Mouse (Mus musculus): ENCODE data around the gene Lyrm7. TPM values are rescaled to one million over a fixed set of nuclear protein-coding genes. Genes with fewer than 3 reads are reported as not detected.

Lyrm7 gene
- polyA plus RNA-seq, 1 experiment from 2014 or later: 5.8 TPM

- H3K27ac ChIP-seq (ENCODE audit: low read depth, low read length): no peak overlapping the region
- WGBS: 70% methylated on average over 9 of the region's 9 CpGs
- no peak for ATAC-seq (ENCODE audit: low FRiP score)
- peaks cover 7% of the 10 kb centered on the region; the same call in 1 of the 2 replicates for H3K4me1 ChIP-seq (ENCODE audit: control insufficient read depth, insufficient read depth, low read length)
- no peaks in the 10 kb centered on the region for H3K36me3 ChIP-seq (ENCODE audit: control insufficient read depth, insufficient read depth, low read length)
- no peak overlapping the region for H3K9ac ChIP-seq (ENCODE audit: low read length)
- no peaks in the 10 kb centered on the region for H3K9me3 ChIP-seq (ENCODE audit: control insufficient read depth, low read length)
- no peaks in the 10 kb centered on the region for H3K27me3 ChIP-seq (ENCODE audit: control insufficient read depth, insufficient read depth, low read length)
- H3K4me2 ChIP-seq: no peak overlapping the region
- no peak overlapping the region for H3K4me3 ChIP-seq (ENCODE audit: low read depth, low read length)
- no peak for DNase-seq (ENCODE audit: low spot score, missing footprints)
Measured at GRCm38 (mm10) chr11:54844424-54844823, 16.3 kb downstream of the Lyrm7 start.

GRCm38 (mm10) chr11:54840891-54841290 lies 19.8 kb downstream of the Lyrm7 start:
- DNase-seq (ENCODE audit: low spot score, missing footprints) (no peak), ATAC-seq (ENCODE audit: low FRiP score) (no peak)
- 92% methylated on average over 11 of the region's 11 CpGs for WGBS
- Histone ChIP-seq H3K4me2 (no peak overlapping the region), H3K27ac (ENCODE audit: low read depth, low read length) (no peak overlapping the region), H3K36me3 (ENCODE audit: control insufficient read depth, insufficient read depth, low read length) (no peaks in the 10 kb centered on the region), H3K4me1 (ENCODE audit: control insufficient read depth, insufficient read depth, low read length) (peaks cover 6% of the 10 kb centered on the region; the same call in 1 of the 2 replicates), H3K27me3 (ENCODE audit: control insufficient read depth, insufficient read depth, low read length) (no peaks in the 10 kb centered on the region), H3K4me3 (ENCODE audit: low read depth, low read length) (no peak overlapping the region), H3K9me3 (ENCODE audit: control insufficient read depth, low read length) (no peaks in the 10 kb centered on the region), H3K9ac (ENCODE audit: low read length) (no peak overlapping the region)

GRCm38 (mm10) chr11:54839696-54840095 lies 21.0 kb downstream of the Lyrm7 start:
- H3K27ac ChIP-seq (ENCODE audit: low read depth, low read length): no peak overlapping the region
- WGBS: 87% methylated on average over 4 of the region's 4 CpGs
- H3K9ac ChIP-seq (ENCODE audit: low read length): no peak overlapping the region
- no peaks in the 10 kb centered on the region for H3K9me3 ChIP-seq (ENCODE audit: control insufficient read depth, low read length)
- DNase-seq (ENCODE audit: low spot score, missing footprints) (no peak), ATAC-seq (ENCODE audit: low FRiP score) (no peak)
- no peaks in the 10 kb centered on the region for H3K27me3 ChIP-seq (ENCODE audit: control insufficient read depth, insufficient read depth, low read length)
- H3K36me3 ChIP-seq (ENCODE audit: control insufficient read depth, insufficient read depth, low read length): no peaks in the 10 kb centered on the region
- H3K4me3 ChIP-seq (ENCODE audit: low read depth, low read length): no peak overlapping the region
- H3K4me2 ChIP-seq: no peak overlapping the region
- no peaks in the 10 kb centered on the region for H3K4me1 ChIP-seq (ENCODE audit: control insufficient read depth, insufficient read depth, low read length)

- no peaks in the 10 kb centered on the region for H3K9me3 ChIP-seq (ENCODE audit: control insufficient read depth, low read length)
- no peak overlapping the region for H3K4me3 ChIP-seq (ENCODE audit: low read depth, low read length)
- H3K27me3 ChIP-seq (ENCODE audit: control insufficient read depth, insufficient read depth, low read length): no peaks in the 10 kb centered on the region
- WGBS: 81% methylated on average over 9 of the region's 9 CpGs
- no peak overlapping the region for H3K4me2 ChIP-seq
- H3K36me3 ChIP-seq (ENCODE audit: control insufficient read depth, insufficient read depth, low read length): no peaks in the 10 kb centered on the region
- DNase-seq (ENCODE audit: low spot score, missing footprints): no peak
- no peak for ATAC-seq (ENCODE audit: low FRiP score)
- H3K4me1 ChIP-seq (ENCODE audit: control insufficient read depth, insufficient read depth, low read length): no peaks in the 10 kb centered on the region
- no peak overlapping the region for H3K9ac ChIP-seq (ENCODE audit: low read length)
- no peak overlapping the region for H3K27ac ChIP-seq (ENCODE audit: low read depth, low read length)
Measured at GRCm38 (mm10) chr11:54836106-54836505, 24.6 kb downstream of the Lyrm7 start.

GRCm38 (mm10) chr11:54834596-54834995 lies 26.1 kb downstream of the Lyrm7 start:
- WGBS: 56% methylated on average over 2 of the region's 2 CpGs

GRCm38 (mm10) chr11:54833833-54834232 lies 26.9 kb downstream of the Lyrm7 start:
- Histone ChIP-seq H3K36me3 (ENCODE audit: control insufficient read depth, insufficient read depth, low read length) (no peaks in the 10 kb centered on the region), H3K4me2 (no peak overlapping the region), H3K27me3 (ENCODE audit: control insufficient read depth, insufficient read depth, low read length) (no peaks in the 10 kb centered on the region), H3K4me3 (ENCODE audit: low read depth, low read length) (no peak overlapping the region), H3K27ac (ENCODE audit: low read depth, low read length) (no peak overlapping the region), H3K4me1 (ENCODE audit: control insufficient read depth, insufficient read depth, low read length) (no peaks in the 10 kb centered on the region), H3K9ac (ENCODE audit: low read length) (no peak overlapping the region), H3K9me3 (ENCODE audit: control insufficient read depth, low read length) (no peaks in the 10 kb centered on the region)
- DNase-seq (ENCODE audit: low spot score, missing footprints): no peak
- 93% methylated on average over 4 of the region's 4 CpGs for WGBS
- ATAC-seq (ENCODE audit: low FRiP score): no peak

More at GRCm38 (mm10) chr11:54834596-54834995, 26.1 kb downstream of the Lyrm7 start:
- H3K27ac ChIP-seq (ENCODE audit: low read depth, low read length): no peak overlapping the region
- DNase-seq (ENCODE audit: low spot score, missing footprints) (no peak), ATAC-seq (ENCODE audit: low FRiP score) (no peak)
- no peaks in the 10 kb centered on the region for H3K4me1 ChIP-seq (ENCODE audit: control insufficient read depth, insufficient read depth, low read length)
- no peak overlapping the region for H3K9ac ChIP-seq (ENCODE audit: low read length)
- no peak overlapping the region for H3K4me2 ChIP-seq
- no peaks in the 10 kb centered on the region for H3K36me3 ChIP-seq (ENCODE audit: control insufficient read depth, insufficient read depth, low read length)
- H3K27me3 ChIP-seq (ENCODE audit: control insufficient read depth, insufficient read depth, low read length): no peaks in the 10 kb centered on the region
- no peaks in the 10 kb centered on the region for H3K9me3 ChIP-seq (ENCODE audit: control insufficient read depth, low read length)
- H3K4me3 ChIP-seq (ENCODE audit: low read depth, low read length): no peak overlapping the region

GRCm38 (mm10) chr11:54826819-54827218 lies 33.9 kb downstream of the Lyrm7 start:
- H3K4me3 ChIP-seq (ENCODE audit: low read depth, low read length): no peak overlapping the region
- H3K4me1 ChIP-seq (ENCODE audit: control insufficient read depth, insufficient read depth, low read length): no peaks in the 10 kb centered on the region
- no peaks in the 10 kb centered on the region for H3K27me3 ChIP-seq (ENCODE audit: control insufficient read depth, insufficient read depth, low read length)
- no peak overlapping the region for H3K27ac ChIP-seq (ENCODE audit: low read depth, low read length)
- 95% methylated on average over 8 of the region's 8 CpGs for WGBS
- ATAC-seq (ENCODE audit: low FRiP score) (no peak), DNase-seq (ENCODE audit: low spot score, missing footprints) (no peak)
- H3K36me3 ChIP-seq (ENCODE audit: control insufficient read depth, insufficient read depth, low read length): no peaks in the 10 kb centered on the region
- no peaks in the 10 kb centered on the region for H3K9me3 ChIP-seq (ENCODE audit: control insufficient read depth, low read length)
- no peak overlapping the region for H3K9ac ChIP-seq (ENCODE audit: low read length)
- no peak overlapping the region for H3K4me2 ChIP-seq

- Histone ChIP-seq H3K27me3 (ENCODE audit: control insufficient read depth, insufficient read depth, low read length) (no peaks in the 10 kb centered on the region), H3K9me3 (ENCODE audit: control insufficient read depth, low read length) (no peaks in the 10 kb centered on the region), H3K36me3 (ENCODE audit: control insufficient read depth, insufficient read depth, low read length) (no peaks in the 10 kb centered on the region), H3K4me2 (no peak overlapping the region), H3K27ac (ENCODE audit: low read depth, low read length) (no peak overlapping the region), H3K4me1 (ENCODE audit: control insufficient read depth, insufficient read depth, low read length) (no peaks in the 10 kb centered on the region), H3K4me3 (ENCODE audit: low read depth, low read length) (no peak overlapping the region), H3K9ac (ENCODE audit: low read length) (no peak overlapping the region)
- DNase-seq (ENCODE audit: low spot score, missing footprints) (no peak), ATAC-seq (ENCODE audit: low FRiP score) (no peak)
- 85% methylated on average over 4 of the region's 4 CpGs for WGBS
Measured at GRCm38 (mm10) chr11:54825774-54826173, 34.9 kb downstream of the Lyrm7 start.

GRCm38 (mm10) chr11:54823467-54823866 lies 37.2 kb downstream of the Lyrm7 start:
- Histone ChIP-seq H3K36me3 (ENCODE audit: control insufficient read depth, insufficient read depth, low read length) (no peaks in the 10 kb centered on the region), H3K4me1 (ENCODE audit: control insufficient read depth, insufficient read depth, low read length) (no peaks in the 10 kb centered on the region), H3K27me3 (ENCODE audit: control insufficient read depth, insufficient read depth, low read length) (no peaks in the 10 kb centered on the region), H3K4me2 (no peak overlapping the region), H3K27ac (ENCODE audit: low read depth, low read length) (no peak overlapping the region), H3K9ac (ENCODE audit: low read length) (no peak overlapping the region), H3K4me3 (ENCODE audit: low read depth, low read length) (no peak overlapping the region), H3K9me3 (ENCODE audit: control insufficient read depth, low read length) (no peaks in the 10 kb centered on the region)
- ATAC-seq (ENCODE audit: low FRiP score) (no peak), DNase-seq (ENCODE audit: low spot score, missing footprints) (no peak)
- 90% methylated on average over 4 of the region's 4 CpGs for WGBS

GRCm38 (mm10) chr11:54819489-54819888 lies 41.2 kb downstream of the Lyrm7 start:
- Histone ChIP-seq H3K4me2 (no peak overlapping the region), H3K4me3 (ENCODE audit: low read depth, low read length) (no peak overlapping the region), H3K9ac (ENCODE audit: low read length) (no peak overlapping the region), H3K27me3 (ENCODE audit: control insufficient read depth, insufficient read depth, low read length) (no peaks in the 10 kb centered on the region), H3K27ac (ENCODE audit: low read depth, low read length) (no peak overlapping the region), H3K4me1 (ENCODE audit: control insufficient read depth, insufficient read depth, low read length) (no peaks in the 10 kb centered on the region), H3K36me3 (ENCODE audit: control insufficient read depth, insufficient read depth, low read length) (no peaks in the 10 kb centered on the region), H3K9me3 (ENCODE audit: control insufficient read depth, low read length) (no peaks in the 10 kb centered on the region)
- DNase-seq (ENCODE audit: low spot score, missing footprints) (no peak), ATAC-seq (ENCODE audit: low FRiP score) (no peak)
- 66% methylated on average over 7 of the region's 7 CpGs for WGBS
